Mouse (Mus musculus) liver, embryonic 16.5 days (tissue): ENCODE measurements around the gene Lrrc45. TPM values are rescaled to one million over a fixed set of nuclear protein-coding genes. Genes with fewer than 3 reads are reported as not detected.
"Not testable (repeated sequence)": the region's sequence is repeated elsewhere in the genome, so short reads cannot be mapped to it uniquely, and the experiment has no call there.

ENCODE experiments used
- ATAC-seq: fragments of 200-750 bp; cut with Nextera tagmentation; 2 replicates; pipeline ENCODE4 v1.8.0; 2017; ENCODE audit warnings: low read depth, mild to moderate bottlenecking, moderate number of reproducible peaks, moderate library complexity
- H3K27ac ChIP-seq: fragments of 300-500 bp; sonication (generic); 2 replicates; pipeline ENCODE4 v1.5.1; 2014; ENCODE audit warnings: mild to moderate bottlenecking, low read length
- H3K27me3 ChIP-seq: fragments of 300-500 bp; sonication (generic); 2 replicates; pipeline ENCODE4 v1.6.1; 2014; ENCODE audit warnings: low read depth, low read length, mixed read lengths; ENCODE audit not compliant: control insufficient read depth, insufficient read depth
- H3K36me3 ChIP-seq: fragments of 300-500 bp; sonication (generic); 2 replicates; pipeline ENCODE4 v1.6.1; 2014; ENCODE audit warnings: mild to moderate bottlenecking; ENCODE audit not compliant: control insufficient read depth, insufficient read depth
- H3K4me1 ChIP-seq: fragments of 300-500 bp; sonication (generic); 2 replicates; pipeline ENCODE4 v1.6.1; 2014; ENCODE audit warnings: low read depth, low read length, mixed read lengths; ENCODE audit not compliant: control insufficient read depth
- H3K4me2 ChIP-seq: fragments of 300-500 bp; sonication (generic); 2 replicates; pipeline ENCODE4 v1.6.1; 2014; ENCODE audit warnings: low read depth, low read length, mixed read lengths
- H3K4me3 ChIP-seq: fragments of 300-500 bp; sonication (generic); 2 replicates; pipeline ENCODE4 v1.5.1; 2014; ENCODE audit warnings: low read depth, mild to moderate bottlenecking, low read length
- H3K9ac ChIP-seq: fragments of 300-500 bp; sonication (generic); 2 replicates; pipeline ENCODE4 v1.6.1; 2014; ENCODE audit warnings: low read depth, low read length
- H3K9me3 ChIP-seq: fragments of 300-500 bp; sonication (generic); replicated peaks from 2 replicates; pipeline ENCODE4 v1.6.1; 2016; ENCODE audit warnings: low read length; ENCODE audit not compliant: control insufficient read depth
- WGBS: fragments of 180-500 bp; shearing (Covaris S2); extraction: QIAGEN DNeasy Blood & Tissue Kit; methylation state at CpG from one replicate; pipeline ENCODE4 v1.1.7; 2014; ENCODE audit not compliant: insufficient replicate concordance; 5-methylcytosine and 5-hydroxymethylcytosine counted together
- polyA plus RNA-seq: library from polyadenylated mRNA; unstranded; fragments of >200 nt; fragmentation: Nextera tagmentation; extraction: Ambion mirVana; gene quantifications from 2 replicates; pipeline ENCODE4 v1.2.1, GENCODE M21; 2015

Lrrc45 gene
- polyA plus RNA-seq, 1 experiment from 2014 or later, result 9.7 TPM

GRCm38 (mm10) chr11:120767023-120767422, 53.3 kb downstream of the Lrrc45 start:
- not testable (repeated sequence) for H3K27me3 ChIP-seq, H3K4me2 ChIP-seq, H3K4me3 ChIP-seq, ATAC-seq, H3K36me3 ChIP-seq, H3K9me3 ChIP-seq, H3K4me1 ChIP-seq, H3K27ac ChIP-seq, H3K9ac ChIP-seq
- WGBS, result 15% methylated on average over 4 of the region's 7 CpGs

GRCm38 (mm10) chr11:120768206-120768605, 54.5 kb downstream of the Lrrc45 start:
- H3K9me3 ChIP-seq, result no peaks in the 10 kb centered on the region
- ATAC-seq, result no peak
- no peaks in the 10 kb centered on the region for H3K27me3 ChIP-seq
- WGBS, result 53% methylated on average over 1 of the region's 1 CpGs
- H3K36me3 ChIP-seq, result no peaks in the 10 kb centered on the region
- H3K27ac ChIP-seq, result no peak overlapping the region
- H3K4me2 ChIP-seq, result no peak overlapping the region
- H3K4me3 ChIP-seq, result no peak overlapping the region
- H3K4me1 ChIP-seq, result 0 out of 2 replicates have a peak, but pooled peaks cover 2% of the 10 kb centered on the region
- no peak overlapping the region for H3K9ac ChIP-seq

Other genes starting within 250 kb of the Lrrc45 start
- gene Arl16, start 246.3 kb upstream of the Lrrc45 start, polyA plus RNA-seq, result 12.4 and 12.5 TPM in 2 replicates
- 81.5 and 83.1 TPM in 2 replicates for gene Mrpl12, start 229.3 kb upstream of the Lrrc45 start, polyA plus RNA-seq
- 37.0 and 38.9 TPM in 2 replicates for gene Slc25a10, start 222.1 kb upstream of the Lrrc45 start, polyA plus RNA-seq
- gene Gcgr, start 183.2 kb upstream of the Lrrc45 start, polyA plus RNA-seq, result 18.7 and 20.7 TPM in 2 replicates
- gene Mcrip1, start 164.2 kb upstream of the Lrrc45 start, polyA plus RNA-seq, result 38.5 and 39.1 TPM in 2 replicates
- 0.20 and 1.2 TPM in 2 replicates for gene Ppp1r27, start 162.8 kb upstream of the Lrrc45 start, polyA plus RNA-seq
- 793 and 897 TPM in 2 replicates for gene P4hb, start 140.7 kb upstream of the Lrrc45 start, polyA plus RNA-seq
- gene Arhgdia, start 132.3 kb upstream of the Lrrc45 start, polyA plus RNA-seq, result 201 and 205 TPM in 2 replicates
- 52.4 and 87.2 TPM in 2 replicates for gene Alyref, start 115.6 kb upstream of the Lrrc45 start, polyA plus RNA-seq
- 66.8 and 67.8 TPM in 2 replicates for gene Anapc11, start 115.5 kb upstream of the Lrrc45 start, polyA plus RNA-seq
- 16.2 and 16.4 TPM in 2 replicates for gene Npb, start 105.4 kb upstream of the Lrrc45 start, polyA plus RNA-seq
- 158 and 184 TPM in 2 replicates for gene Pcyt2, start 96.0 kb upstream of the Lrrc45 start, polyA plus RNA-seq
- gene Sirt7, start 88.7 kb upstream of the Lrrc45 start, polyA plus RNA-seq, result 27.3 and 28.0 TPM in 2 replicates
- 29.4 and 30.9 TPM in 2 replicates for gene Mafg, start 80.3 kb upstream of the Lrrc45 start, polyA plus RNA-seq
- gene Pycr1, start 70.2 kb upstream of the Lrrc45 start, polyA plus RNA-seq, result 4.8 and 5.1 TPM in 2 replicates
- gene Myadml2, start 65.8 kb upstream of the Lrrc45 start, polyA plus RNA-seq, result 0.58 and 0.61 TPM in 2 replicates
- 0.15 and 0.20 TPM in 2 replicates for gene Notum, start 52.8 kb upstream of the Lrrc45 start, polyA plus RNA-seq
- 44.6 and 44.7 TPM in 2 replicates for gene Aspscr1, start 41.0 kb upstream of the Lrrc45 start, polyA plus RNA-seq
- gene Cenpx, start 187 bp upstream of the Lrrc45 start, polyA plus RNA-seq, result 78.1 and 87.1 TPM in 2 replicates
- 0.77 and 0.80 TPM in 2 replicates for gene Rac3, start 7.5 kb downstream of the Lrrc45 start, polyA plus RNA-seq
- 23.4 and 27.9 TPM in 2 replicates for gene Dcxr, start 13.4 kb downstream of the Lrrc45 start, polyA plus RNA-seq
- 0.31 TPM in 1 of 2 replicates, not detected in the other for gene Cbr2, start 18.2 kb downstream of the Lrrc45 start, polyA plus RNA-seq
- gene Hmga1b, start 48.9 kb downstream of the Lrrc45 start, polyA plus RNA-seq, result 1.5 and 1.6 TPM in 2 replicates
- gene Rfng, start 70.3 kb downstream of the Lrrc45 start, polyA plus RNA-seq, result 8.6 and 11.5 TPM in 2 replicates
- gene Gps1, start 70.3 kb downstream of the Lrrc45 start, polyA plus RNA-seq, result 61.6 and 64.7 TPM in 2 replicates
- gene Dus1l, start 82.5 kb downstream of the Lrrc45 start, polyA plus RNA-seq, result 51.4 and 51.6 TPM in 2 replicates
- 20.3 and 24.2 TPM in 2 replicates for gene Fasn, start 110.6 kb downstream of the Lrrc45 start, polyA plus RNA-seq
- 1.6 and 1.7 TPM in 2 replicates for gene Ccdc57, start 218.9 kb downstream of the Lrrc45 start, polyA plus RNA-seq
- gene Slc16a3, start 234.6 kb downstream of the Lrrc45 start, polyA plus RNA-seq, result 80.5 and 82.1 TPM in 2 replicates